Mouse (Mus musculus): ENCODE data around the gene Fnip2. TPM values are rescaled to one million over a fixed set of nuclear protein-coding genes. Genes with fewer than 3 reads are reported as not detected.
"Not testable (repeated sequence)": the region's sequence is repeated elsewhere in the genome, so short reads cannot be mapped to it uniquely, and the experiment has no call there.

Fnip2 gene
- total RNA-seq, 2 experiments from 2014 or later: 4.9 to 5.3 TPM

DNA sequence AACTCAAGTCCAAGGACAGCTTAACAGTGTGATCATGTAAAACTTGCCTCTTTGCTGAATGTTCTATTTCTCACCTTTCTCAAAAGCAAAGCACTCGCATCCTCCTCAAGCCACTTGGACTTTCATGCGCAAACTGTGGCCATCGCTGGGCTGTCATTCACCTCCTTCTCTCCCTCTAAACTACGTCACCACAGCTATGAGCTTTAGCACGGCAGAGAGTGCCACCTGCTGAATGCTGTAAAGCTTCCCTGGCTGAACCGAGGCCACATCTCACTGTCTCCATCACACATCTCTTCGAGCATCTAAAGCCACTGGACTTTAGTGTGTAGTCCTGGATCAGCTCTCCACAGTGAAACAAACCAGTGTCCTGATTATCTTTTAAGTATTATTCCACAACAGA lies 72.4 kb downstream of the Fnip2 start:
- intact Hi-C loops (cut with DNase I; ENCODE audit: low total_unique reads): loop anchor here (10.0 kb wide), 1 partner anchor 290 kb away; no protein-coding TSS in a partner anchor
- DNase-seq: no peak

DNA sequence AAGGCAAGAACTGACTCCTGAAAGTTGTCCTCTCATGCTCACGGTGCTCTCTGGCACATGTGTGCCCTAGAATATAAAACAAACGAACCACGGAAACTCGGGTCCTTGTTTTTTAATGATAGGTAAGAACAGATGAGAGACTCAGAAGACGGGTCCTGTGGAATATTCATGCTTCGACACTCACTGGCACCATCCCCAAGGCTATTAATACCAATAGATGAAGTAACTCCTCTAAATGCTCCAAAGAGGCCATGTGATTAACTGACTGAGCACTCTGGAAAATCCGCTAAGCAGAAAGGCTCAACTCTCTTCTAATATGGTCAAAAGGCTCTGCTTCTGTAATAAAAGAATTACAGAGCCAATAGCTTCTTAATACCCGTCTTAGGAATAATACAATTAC lies 73.6 kb downstream of the Fnip2 start:
- DNase-seq: no peak
- intact Hi-C loops (cut with DNase I; ENCODE audit: low total_unique reads): loop anchor here (10.0 kb wide), 1 partner anchor 289 kb away; no protein-coding TSS in a partner anchor

- DNase-seq: no peak
- intact Hi-C loops (cut with DNase I; ENCODE audit: low total_unique reads): loop anchor here (10.0 kb wide), 1 partner anchor 288 kb away; no protein-coding TSS in a partner anchor
Measured at GRCm38 (mm10) chr3:79493064-79493463, 74.5 kb downstream of the Fnip2 start.

- intact Hi-C loops (cut with DNase I; ENCODE audit: low total_unique reads): loop anchor here (10.0 kb wide), 1 partner anchor 287 kb away; no protein-coding TSS in a partner anchor
Measured at GRCm38 (mm10) chr3:79491614-79492013, 76.0 kb downstream of the Fnip2 start.

GRCm38 (mm10) chr3:79490102-79490501 lies 77.5 kb downstream of the Fnip2 start:
- intact Hi-C loops (cut with DNase I; ENCODE audit: low total_unique reads): loop anchor here (10.0 kb wide), 1 partner anchor 285 kb away; no protein-coding TSS in a partner anchor
- no peak for DNase-seq

More at GRCm38 (mm10) chr3:79491614-79492013, 76.0 kb downstream of the Fnip2 start:
- DNase-seq: no peak

GRCm38 (mm10) chr3:79488025-79488424 lies 79.6 kb downstream of the Fnip2 start:
- DNase-seq: no peak
- intact Hi-C loops (cut with DNase I; ENCODE audit: low total_unique reads): no loop called here

GRCm38 (mm10) chr3:79484286-79485063 lies 83.1 kb downstream of the Fnip2 start:
- intact Hi-C loops (cut with DNase I; ENCODE audit: low total_unique reads): no loop called here
- DNase-seq: no peak

GRCm38 (mm10) chr3:79478880-79479279 lies 88.7 kb downstream of the Fnip2 start:
- intact Hi-C loops (cut with DNase I; ENCODE audit: low total_unique reads): no loop called here

GRCm38 (mm10) chr3:79478400-79478799 lies 89.2 kb downstream of the Fnip2 start:
- intact Hi-C loops (cut with DNase I; ENCODE audit: low total_unique reads): no loop called here
- DNase-seq: no peak

More at GRCm38 (mm10) chr3:79478880-79479279, 88.7 kb downstream of the Fnip2 start:
- no peak for DNase-seq

DNA sequence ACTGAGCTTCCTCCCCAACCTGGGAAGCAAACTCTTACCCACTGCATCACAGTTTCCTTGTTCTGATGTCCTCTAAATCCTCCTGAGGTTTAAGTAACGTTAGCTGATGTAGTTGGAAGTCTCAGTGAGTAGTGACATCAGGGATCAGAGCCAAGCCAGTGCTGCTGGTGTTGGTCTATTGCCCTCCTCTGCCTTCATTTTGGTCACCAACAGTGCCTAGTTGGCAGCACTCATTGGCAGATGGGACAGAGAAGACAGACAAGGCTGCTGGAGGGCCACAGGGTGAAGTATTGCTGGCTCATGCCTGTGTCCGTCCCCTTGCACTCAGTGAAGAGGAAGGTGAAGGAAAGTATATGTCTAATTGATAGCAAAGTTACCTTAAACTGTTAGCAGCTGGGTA lies 91.6 kb downstream of the Fnip2 start:
- intact Hi-C loops (cut with DNase I; ENCODE audit: low total_unique reads): no loop called here
- peak; percentile 7 for DNase-seq

- intact Hi-C loops (cut with DNase I; ENCODE audit: low total_unique reads): no loop called here
Measured at GRCm38 (mm10) chr3:79474911-79475310, 92.7 kb downstream of the Fnip2 start.

DNA sequence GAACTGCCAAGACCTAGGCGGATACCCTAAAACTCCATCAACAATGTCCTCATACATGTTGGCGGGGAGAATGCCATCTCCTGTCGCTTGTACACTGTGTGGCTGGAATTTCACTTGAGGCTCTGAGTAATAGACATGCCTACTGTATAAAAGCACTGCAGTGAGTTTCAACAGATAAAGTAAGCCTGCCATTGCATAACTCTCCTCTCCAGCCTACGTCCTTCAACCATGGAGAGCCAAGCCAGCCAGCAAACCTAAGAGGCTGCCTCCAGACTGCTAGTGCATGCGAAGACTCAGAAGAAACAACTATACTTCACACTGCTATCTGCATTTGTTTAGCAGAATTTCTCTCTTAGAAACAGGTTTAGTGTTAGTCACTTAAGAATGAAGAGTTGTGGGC lies 95.2 kb downstream of the Fnip2 start:
- intact Hi-C loops (cut with DNase I; ENCODE audit: low total_unique reads): no loop called here

More at GRCm38 (mm10) chr3:79474911-79475310, 92.7 kb downstream of the Fnip2 start:
- DNase-seq: no peak

DNA sequence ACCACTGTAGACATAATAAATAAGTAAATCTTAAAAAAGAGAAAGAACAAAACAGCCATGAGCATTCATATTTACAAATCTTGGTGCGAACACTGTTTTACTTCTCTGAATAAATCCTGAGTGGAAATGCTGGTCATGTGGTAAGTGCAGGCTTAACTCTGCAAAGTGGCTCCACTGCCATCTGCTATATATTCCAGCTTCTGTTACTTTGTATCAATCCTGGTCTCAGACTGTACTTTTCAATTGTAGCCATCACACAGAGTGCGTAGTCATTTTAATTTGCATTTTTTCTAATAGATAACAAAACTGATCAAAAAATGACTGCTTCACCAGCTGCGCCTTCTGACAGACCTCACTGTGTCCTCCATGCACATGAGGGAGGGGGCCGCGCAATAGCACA lies 98.2 kb downstream of the Fnip2 start:
- intact Hi-C loops (cut with DNase I; ENCODE audit: low total_unique reads): no loop called here
- no peak for DNase-seq

More for the DNA sequence above, 95.2 kb downstream of the Fnip2 start:
- no peak for DNase-seq

GRCm38 (mm10) chr3:79458651-79459275 lies 108.8 kb downstream of the Fnip2 start:
- intact Hi-C loops (cut with DNase I; ENCODE audit: low total_unique reads): no loop called here
- DNase-seq: no peak

DNA sequence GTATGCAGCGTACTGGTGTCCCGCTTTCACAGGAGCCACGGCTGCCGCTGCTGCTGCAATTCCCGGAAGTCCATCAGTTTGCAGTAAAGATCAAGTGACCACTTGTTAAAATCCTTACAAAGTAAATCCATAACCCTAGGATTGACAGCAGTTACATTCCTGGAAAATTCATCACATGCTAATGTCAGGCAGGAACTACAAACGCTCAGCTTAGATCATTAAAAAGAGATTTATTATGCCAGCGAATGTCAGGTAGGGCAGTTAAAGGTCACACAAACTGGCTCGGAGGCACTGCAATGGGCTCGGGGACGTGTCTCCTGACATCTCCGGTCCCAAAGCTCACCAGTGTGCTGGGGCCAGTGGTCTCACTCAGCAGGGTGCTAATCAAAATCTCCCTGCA lies 111.8 kb downstream of the Fnip2 start:
- DNase-seq: no peak
- intact Hi-C loops (cut with DNase I; ENCODE audit: low total_unique reads): no loop called here

DNA sequence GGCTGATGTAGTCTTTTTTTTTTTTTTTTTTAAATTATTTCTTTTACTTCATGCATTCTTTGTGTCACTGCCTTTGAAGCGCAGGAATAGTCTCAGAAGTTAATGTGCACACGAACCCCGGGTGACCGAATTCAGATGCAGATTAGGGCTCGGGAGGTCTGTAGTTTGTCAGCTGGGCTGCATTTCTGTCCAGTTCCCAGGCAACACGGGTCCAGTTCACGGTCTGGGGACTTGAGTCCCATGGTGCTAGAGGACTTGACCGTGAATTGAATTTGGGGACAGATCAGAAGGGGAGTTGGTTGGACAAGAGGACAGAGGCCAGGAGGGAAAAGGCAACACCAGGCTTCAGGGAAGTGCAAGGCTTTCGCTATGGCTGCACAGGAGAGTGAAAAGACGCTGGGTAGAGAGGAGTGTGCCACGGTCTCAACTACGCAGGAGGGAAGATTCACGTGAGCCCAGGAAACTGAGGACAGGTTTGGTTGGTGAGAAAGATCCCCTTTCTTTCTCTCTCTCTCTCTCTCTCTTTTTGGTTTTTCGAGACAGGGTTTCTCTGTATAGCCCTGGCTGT lies 114.8 kb downstream of the Fnip2 start:
- DNase-seq: no peak
- intact Hi-C loops (cut with DNase I; ENCODE audit: low total_unique reads): no loop called here

GRCm38 (mm10) chr3:79449361-79449760 lies 118.2 kb downstream of the Fnip2 start:
- no peak for DNase-seq
- intact Hi-C loops (cut with DNase I; ENCODE audit: low total_unique reads): no loop called here

- intact Hi-C loops (cut with DNase I; ENCODE audit: low total_unique reads): no loop called here
- DNase-seq: no peak
Measured at GRCm38 (mm10) chr3:79448421-79448820, 119.2 kb downstream of the Fnip2 start.

DNA sequence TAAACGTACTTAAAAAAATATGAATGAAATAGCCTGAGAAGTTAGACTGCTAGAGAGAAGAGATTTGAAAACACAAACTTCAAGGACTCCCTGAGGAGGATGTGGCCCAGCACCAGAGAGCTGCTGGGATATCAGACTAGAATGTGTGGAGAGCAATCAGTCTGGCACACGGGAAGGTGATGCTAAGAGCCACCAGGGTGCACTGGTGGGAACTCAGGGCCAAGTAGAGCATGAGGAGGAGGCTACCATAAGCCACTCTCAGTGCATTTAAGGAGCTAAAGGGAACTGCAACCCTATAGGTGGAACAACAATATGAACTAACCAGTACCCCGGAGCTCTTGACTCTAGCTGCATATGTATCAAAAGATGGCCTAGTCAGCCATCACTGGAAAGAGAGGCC lies 120.9 kb downstream of the Fnip2 start:
- intact Hi-C loops (cut with DNase I; ENCODE audit: low total_unique reads); DNase-seq: not testable (repeated sequence)

GRCm38 (mm10) chr3:79446124-79446523 lies 121.5 kb downstream of the Fnip2 start:
- intact Hi-C loops (cut with DNase I; ENCODE audit: low total_unique reads): no loop called here
- no peak for DNase-seq

All from gastrocnemius, postnatal 14 days (tissue).